Mouse (Mus musculus): ENCODE measurements around the gene B3gntl1. TPM values are rescaled to one million over a fixed set of nuclear protein-coding genes. Genes with fewer than 3 reads are reported as not detected.

B3gntl1 gene
- polyA plus RNA-seq, 1 experiment: 13.5 TPM

- Histone ChIP-seq H3K9me3 (replicated peaks; ENCODE audit: control insufficient read depth, insufficient read depth, low read length, poor library complexity, severe bottlenecking) (peaks cover 4% of the 10 kb centered on the region; the same call in 1 of the 2 replicates), H3K4me3 (ENCODE audit: low read depth, low read length) (no peak overlapping the region), H3K27me3 (ENCODE audit: control insufficient read depth, insufficient read depth, low read length, poor library complexity, severe bottlenecking) (no peaks in the 10 kb centered on the region), H3K27ac (ENCODE audit: insufficient read depth, low read length) (no peak overlapping the region), H3K4me1 (ENCODE audit: control insufficient read depth, insufficient read depth, low read length) (no peaks in the 10 kb centered on the region), H3K36me3 (ENCODE audit: control insufficient read depth, insufficient read depth, low read length, poor library complexity, severe bottlenecking) (no peaks in the 10 kb centered on the region), H3K9ac (ENCODE audit: low read depth, poor library complexity, severe bottlenecking) (no peak overlapping the region)
- no peak for TF ChIP-seq POLR2A (IDR thresholded peaks at IDR 0.05; ENCODE audit: insufficient read depth, low read length)
- TF ChIP-seq EP300 (IDR thresholded peaks at IDR 0.05; ENCODE audit: insufficient read depth, low read depth, low read length): no peak
- TF ChIP-seq CTCF (IDR thresholded peaks at IDR 0.05; ENCODE audit: low read depth, low read length): no peak
These were observed 6.6 kb upstream of the B3gntl1 start for GRCm38 (mm10) chr11:121679581-121679980.

- Histone ChIP-seq H3K9ac (ENCODE audit: low read depth, poor library complexity, severe bottlenecking) (no peak overlapping the region), H3K4me1 (ENCODE audit: control insufficient read depth, insufficient read depth, low read length) (no peaks in the 10 kb centered on the region), H3K4me3 (ENCODE audit: low read depth, low read length) (no peak overlapping the region), H3K36me3 (ENCODE audit: control insufficient read depth, insufficient read depth, low read length, poor library complexity, severe bottlenecking) (no peaks in the 10 kb centered on the region), H3K9me3 (replicated peaks; ENCODE audit: control insufficient read depth, insufficient read depth, low read length, poor library complexity, severe bottlenecking) (peaks cover 4% of the 10 kb centered on the region; the same call in 1 of the 2 replicates), H3K27me3 (ENCODE audit: control insufficient read depth, insufficient read depth, low read length, poor library complexity, severe bottlenecking) (no peaks in the 10 kb centered on the region), H3K27ac (ENCODE audit: insufficient read depth, low read length) (no peak overlapping the region)
- TF ChIP-seq CTCF (IDR thresholded peaks at IDR 0.05; ENCODE audit: low read depth, low read length) (no peak), POLR2A (IDR thresholded peaks at IDR 0.05; ENCODE audit: insufficient read depth, low read length) (no peak), EP300 (IDR thresholded peaks at IDR 0.05; ENCODE audit: insufficient read depth, low read depth, low read length) (no peak)
These were observed 3.9 kb upstream of the B3gntl1 start for GRCm38 (mm10) chr11:121676836-121677235.

DNA sequence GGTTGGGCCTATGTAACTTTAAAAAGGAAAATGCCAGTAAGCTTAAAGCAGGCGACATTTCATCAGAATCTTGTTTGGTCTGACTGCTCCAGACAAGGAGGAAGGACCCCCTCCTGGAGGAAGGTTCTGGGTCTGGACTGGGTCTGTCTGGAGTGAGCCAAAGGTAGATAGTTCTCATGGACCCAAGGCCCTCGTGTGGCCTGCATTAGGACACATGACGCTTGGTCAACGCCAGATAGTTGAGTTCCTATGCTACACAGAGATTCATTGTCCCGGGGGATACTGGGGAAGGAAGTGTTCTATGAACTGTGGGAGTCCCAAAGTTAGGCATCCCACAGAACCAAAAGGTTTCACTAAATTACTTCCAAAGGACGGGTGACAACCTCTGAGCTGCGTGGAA, 676 bp upstream of the B3gntl1 start:
- TF ChIP-seq EP300 (IDR thresholded peaks at IDR 0.05; ENCODE audit: insufficient read depth, low read depth, low read length): no peak
- no peak for TF ChIP-seq POLR2A (IDR thresholded peaks at IDR 0.05; ENCODE audit: insufficient read depth, low read length)
- TF ChIP-seq CTCF (IDR thresholded peaks at IDR 0.05; ENCODE audit: low read depth, low read length): no peak
- H3K27me3 ChIP-seq (ENCODE audit: control insufficient read depth, insufficient read depth, low read length, poor library complexity, severe bottlenecking): no peaks in the 10 kb centered on the region
- H3K9me3 ChIP-seq (replicated peaks; ENCODE audit: control insufficient read depth, insufficient read depth, low read length, poor library complexity, severe bottlenecking): peaks cover 4% of the 10 kb centered on the region; the same call in 1 of the 2 replicates
- H3K4me1 ChIP-seq (ENCODE audit: control insufficient read depth, insufficient read depth, low read length): no peaks in the 10 kb centered on the region
- H3K27ac ChIP-seq (ENCODE audit: insufficient read depth, low read length): peak overlapping the region; percentile 57
- peak overlapping the region; percentile 46 for H3K4me3 ChIP-seq (ENCODE audit: low read depth, low read length)
- peak overlapping the region; percentile 65 for H3K9ac ChIP-seq (ENCODE audit: low read depth, poor library complexity, severe bottlenecking)
- H3K36me3 ChIP-seq (ENCODE audit: control insufficient read depth, insufficient read depth, low read length, poor library complexity, severe bottlenecking): 0 out of 2 replicates have a peak, but pooled peaks cover 2% of the 10 kb centered on the region

GRCm38 (mm10) chr11:121672312-121672989, 502 bp downstream of the B3gntl1 start:
- H3K36me3 ChIP-seq (ENCODE audit: control insufficient read depth, insufficient read depth, low read length, poor library complexity, severe bottlenecking): peaks cover 4% of the 10 kb centered on the region; the same call in 1 of the 2 replicates
- H3K9me3 ChIP-seq (replicated peaks; ENCODE audit: control insufficient read depth, insufficient read depth, low read length, poor library complexity, severe bottlenecking): peaks cover 4% of the 10 kb centered on the region; the same call in 1 of the 2 replicates
- H3K27ac ChIP-seq (ENCODE audit: insufficient read depth, low read length): peak overlapping the region; percentile 55
- H3K9ac ChIP-seq (ENCODE audit: low read depth, poor library complexity, severe bottlenecking): peak overlapping the region; percentile 64
- H3K4me3 ChIP-seq (ENCODE audit: low read depth, low read length): peak overlapping the region; percentile 94
- no peak for TF ChIP-seq CTCF (IDR thresholded peaks at IDR 0.05; ENCODE audit: low read depth, low read length)
- TF ChIP-seq POLR2A (IDR thresholded peaks at IDR 0.05; ENCODE audit: insufficient read depth, low read length): no peak
- TF ChIP-seq EP300 (IDR thresholded peaks at IDR 0.05; ENCODE audit: insufficient read depth, low read depth, low read length): no peak
- no peaks in the 10 kb centered on the region for H3K27me3 ChIP-seq (ENCODE audit: control insufficient read depth, insufficient read depth, low read length, poor library complexity, severe bottlenecking)
- H3K4me1 ChIP-seq (ENCODE audit: control insufficient read depth, insufficient read depth, low read length): no peaks in the 10 kb centered on the region

DNA sequence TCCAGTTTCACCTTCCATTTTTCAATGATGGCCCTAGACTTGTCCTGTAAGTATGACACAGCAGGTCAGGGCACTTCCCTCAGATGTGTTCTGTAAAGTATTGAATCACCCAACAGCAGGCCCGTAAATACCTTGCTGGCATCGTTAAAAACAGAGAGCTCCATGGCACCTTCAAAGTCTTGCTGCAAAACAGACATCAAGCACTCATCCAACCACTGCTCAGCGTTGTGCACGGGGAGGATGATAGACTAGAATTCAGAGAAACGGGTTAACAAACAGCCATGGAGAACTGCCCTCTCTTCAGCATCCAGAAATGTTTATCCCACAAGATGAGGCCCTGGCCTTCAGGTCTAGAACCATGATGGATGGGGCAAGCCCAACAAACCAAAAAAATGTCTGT, 2.0 kb downstream of the B3gntl1 start:
- H3K9ac ChIP-seq (ENCODE audit: low read depth, poor library complexity, severe bottlenecking): no peak overlapping the region
- no peak for TF ChIP-seq POLR2A (IDR thresholded peaks at IDR 0.05; ENCODE audit: insufficient read depth, low read length)
- TF ChIP-seq EP300 (IDR thresholded peaks at IDR 0.05; ENCODE audit: insufficient read depth, low read depth, low read length): no peak
- TF ChIP-seq CTCF (IDR thresholded peaks at IDR 0.05; ENCODE audit: low read depth, low read length): no peak

GRCm38 (mm10) chr11:121668776-121669175, 4.2 kb downstream of the B3gntl1 start:
- no peak overlapping the region for H3K9ac ChIP-seq (ENCODE audit: low read depth, poor library complexity, severe bottlenecking)
- peaks cover 6% of the 10 kb centered on the region; the same call in 1 of the 2 replicates for H3K36me3 ChIP-seq (ENCODE audit: control insufficient read depth, insufficient read depth, low read length, poor library complexity, severe bottlenecking)
- no peaks in the 10 kb centered on the region for H3K4me1 ChIP-seq (ENCODE audit: control insufficient read depth, insufficient read depth, low read length)
- TF ChIP-seq EP300 (IDR thresholded peaks at IDR 0.05; ENCODE audit: insufficient read depth, low read depth, low read length) (no peak), POLR2A (IDR thresholded peaks at IDR 0.05; ENCODE audit: insufficient read depth, low read length) (no peak), CTCF (IDR thresholded peaks at IDR 0.05; ENCODE audit: low read depth, low read length) (no peak)
- H3K4me3 ChIP-seq (ENCODE audit: low read depth, low read length): no peak overlapping the region
- no peaks in the 10 kb centered on the region for H3K27me3 ChIP-seq (ENCODE audit: control insufficient read depth, insufficient read depth, low read length, poor library complexity, severe bottlenecking)
- no peak overlapping the region for H3K27ac ChIP-seq (ENCODE audit: insufficient read depth, low read length)
- no peaks in the 10 kb centered on the region for H3K9me3 ChIP-seq (replicated peaks; ENCODE audit: control insufficient read depth, insufficient read depth, low read length, poor library complexity, severe bottlenecking)

More for the DNA sequence above, 2.0 kb downstream of the B3gntl1 start:
- H3K4me1 ChIP-seq (ENCODE audit: control insufficient read depth, insufficient read depth, low read length): no peaks in the 10 kb centered on the region
- H3K4me3 ChIP-seq (ENCODE audit: low read depth, low read length): no peak overlapping the region
- H3K27ac ChIP-seq (ENCODE audit: insufficient read depth, low read length): no peak overlapping the region
- H3K27me3 ChIP-seq (ENCODE audit: control insufficient read depth, insufficient read depth, low read length, poor library complexity, severe bottlenecking): no peaks in the 10 kb centered on the region
- H3K36me3 ChIP-seq (ENCODE audit: control insufficient read depth, insufficient read depth, low read length, poor library complexity, severe bottlenecking): peaks cover 4% of the 10 kb centered on the region; the same call in 1 of the 2 replicates
- peaks cover 2% of the 10 kb centered on the region; the same call in 1 of the 2 replicates for H3K9me3 ChIP-seq (replicated peaks; ENCODE audit: control insufficient read depth, insufficient read depth, low read length, poor library complexity, severe bottlenecking)

All from ES-Bruce4 (cell line).